Mouse (Mus musculus) neural tube, embryonic 15.5 days (tissue): ENCODE measurements at regions not wholly inside any gene's neighbourhood (a gene's known extent, or its start where the extent isn't known, plus 50 kb on each side); places are given as distances from the start of the nearest gene placed in this dataset.

Experiments
- ATAC-seq: fragments of 200-750 bp; cut with Nextera tagmentation; 2 replicates; pipeline ENCODE4 v1.8.0; 2017; ENCODE audit warnings: mild to moderate bottlenecking, moderate TSS enrichment, moderate library complexity; ENCODE audit not compliant: low FRiP score
- H3K27ac ChIP-seq: fragments of 300-500 bp; sonication (generic); replicated peaks from 2 replicates; pipeline ENCODE4 v1.5.1; 2015; ENCODE audit warnings: mild to moderate bottlenecking, inconsistent platforms
- H3K27me3 ChIP-seq: fragments of 300-500 bp; sonication (generic); replicated peaks from 2 replicates; pipeline ENCODE4 v1.6.1; 2015; ENCODE audit warnings: inconsistent platforms
- H3K36me3 ChIP-seq: fragments of 300-500 bp; sonication (generic); 2 replicates; pipeline ENCODE4 v1.6.1; 2015; ENCODE audit warnings: inconsistent platforms
- H3K4me1 ChIP-seq: fragments of 300-500 bp; sonication (generic); 2 replicates; pipeline ENCODE4 v1.6.1; 2015; ENCODE audit warnings: inconsistent platforms
- H3K4me2 ChIP-seq: fragments of 300-500 bp; sonication (generic); 2 replicates; pipeline ENCODE4 v1.6.1; 2015; ENCODE audit warnings: inconsistent platforms, mild to moderate bottlenecking, moderate library complexity
- H3K4me3 ChIP-seq: fragments of 300-500 bp; sonication (generic); replicated peaks from 2 replicates; pipeline ENCODE4 v1.5.1; 2015; ENCODE audit warnings: mild to moderate bottlenecking, inconsistent platforms
- H3K9ac ChIP-seq: fragments of 300-500 bp; sonication (generic); replicated peaks from 2 replicates; pipeline ENCODE4 v1.6.1; 2015; ENCODE audit warnings: mild to moderate bottlenecking, inconsistent platforms
- H3K9me3 ChIP-seq: fragments of 300-500 bp; sonication (generic); replicated peaks from 2 replicates; pipeline ENCODE4 v1.6.1; 2016; ENCODE audit warnings: inconsistent platforms
- WGBS: fragments of 180-500 bp; shearing (Covaris S2); methylation state at CpG from one replicate; pipeline ENCODE4 v1.1.7; 2015; ENCODE audit warnings: mixed read lengths; 5-methylcytosine and 5-hydroxymethylcytosine counted together

GRCm38 (mm10) chr16:84100444-84100843 lies 414.5 kb upstream of the A730009L09Rik start:
- ATAC-seq = no peak
- H3K9ac ChIP-seq = no peak overlapping the region

GRCm38 (mm10) chr16:84111610-84112009 lies 403.3 kb upstream of the A730009L09Rik start:
- Histone ChIP-seq H3K36me3 (no peaks in the 10 kb centered on the region), H3K27me3 (no peaks in the 10 kb centered on the region), H3K9me3 (no peaks in the 10 kb centered on the region), H3K9ac (no peak overlapping the region), H3K4me1 (no peaks in the 10 kb centered on the region), H3K27ac (no peak overlapping the region), H3K4me2 (no peak overlapping the region), H3K4me3 (no peak overlapping the region)
- WGBS = 82% methylated on average over 5 of the region's 5 CpGs
- ATAC-seq = no peak

More at GRCm38 (mm10) chr16:84100444-84100843, 414.5 kb upstream of the A730009L09Rik start:
- WGBS = 86% methylated on average over 1 of the region's 1 CpGs
- H3K9me3 ChIP-seq = 0 out of 2 replicates have a peak, but pooled peaks cover 2% of the 10 kb centered on the region
- H3K36me3 ChIP-seq = no peaks in the 10 kb centered on the region
- H3K4me1 ChIP-seq = no peaks in the 10 kb centered on the region
- H3K4me2 ChIP-seq = no peak overlapping the region
- no peaks in the 10 kb centered on the region for H3K27me3 ChIP-seq
- no peak overlapping the region for H3K27ac ChIP-seq
- no peak overlapping the region for H3K4me3 ChIP-seq

GRCm38 (mm10) chr16:84117556-84117955 lies 397.4 kb upstream of the A730009L09Rik start:
- Histone ChIP-seq H3K27ac (no peak overlapping the region), H3K36me3 (no peaks in the 10 kb centered on the region), H3K9ac (no peak overlapping the region), H3K4me3 (no peak overlapping the region), H3K9me3 (no peaks in the 10 kb centered on the region), H3K4me1 (no peaks in the 10 kb centered on the region), H3K27me3 (no peaks in the 10 kb centered on the region), H3K4me2 (no peak overlapping the region)
- WGBS = 89% methylated on average over 3 of the region's 3 CpGs
- no peak for ATAC-seq

GRCm38 (mm10) chr16:84135651-84136200 lies 379.2 kb upstream of the A730009L09Rik start:
- 57% methylated on average over 4 of the region's 4 CpGs for WGBS
- H3K4me1 ChIP-seq = no peaks in the 10 kb centered on the region
- no peak overlapping the region for H3K4me3 ChIP-seq
- no peak overlapping the region for H3K27ac ChIP-seq
- peak; percentile 53; the same call in 1 of the 2 replicates for ATAC-seq
- no peaks in the 10 kb centered on the region for H3K27me3 ChIP-seq
- H3K4me2 ChIP-seq = no peak overlapping the region
- no peaks in the 10 kb centered on the region for H3K9me3 ChIP-seq
- H3K36me3 ChIP-seq = no peaks in the 10 kb centered on the region
- no peak overlapping the region for H3K9ac ChIP-seq

- Histone ChIP-seq H3K9me3 (no peaks in the 10 kb centered on the region), H3K9ac (no peak overlapping the region), H3K4me1 (no peaks in the 10 kb centered on the region), H3K36me3 (no peaks in the 10 kb centered on the region), H3K27me3 (no peaks in the 10 kb centered on the region), H3K4me3 (no peak overlapping the region), H3K27ac (no peak overlapping the region), H3K4me2 (no peak overlapping the region)
- 75% methylated on average over 3 of the region's 3 CpGs for WGBS
- ATAC-seq = no peak
Measured at GRCm38 (mm10) chr16:84151872-84152271, 363.0 kb upstream of the A730009L09Rik start.

GRCm38 (mm10) chr16:84172080-84172479 lies 342.8 kb upstream of the A730009L09Rik start:
- no peak overlapping the region for H3K27ac ChIP-seq
- WGBS = 90% methylated on average over 1 of the region's 1 CpGs
- H3K9ac ChIP-seq = no peak overlapping the region
- H3K4me3 ChIP-seq = no peak overlapping the region
- H3K36me3 ChIP-seq = no peaks in the 10 kb centered on the region
- no peak overlapping the region for H3K4me2 ChIP-seq
- no peaks in the 10 kb centered on the region for H3K27me3 ChIP-seq
- no peak for ATAC-seq
- H3K4me1 ChIP-seq = no peaks in the 10 kb centered on the region
- no peaks in the 10 kb centered on the region for H3K9me3 ChIP-seq
